Mouse (Mus musculus) CH12.LX (cell line): ENCODE results near the gene Lrrn4cl. TPM values are rescaled to one million over a fixed set of nuclear protein-coding genes. Genes with fewer than 3 reads are reported as not detected.
A peak's percentile ranks its signal among the peaks of the same experiment; 100 is the strongest.

ENCODE experiments used
- DNase-seq: peaks from one replicate; pipeline ENCODE4 v3.0.0-alpha.2; 2013; ENCODE audit errors: extremely low read depth
- H3K27ac ChIP-seq: 2 replicates; pipeline ENCODE4 v1.5.1; 2012; ENCODE audit warnings: low read depth, mild to moderate bottlenecking, control low read depth, moderate library complexity; ENCODE audit not compliant: insufficient read depth
- H3K27me3 ChIP-seq: replicated peaks from 2 replicates; pipeline ENCODE3; 2012; ENCODE audit warnings: inconsistent platforms
- H3K36me3 ChIP-seq, 2 experiments: replicated peaks in 1 of 2; 2 replicates each; pipeline versions ENCODE3 to v1.6.1; 2012; ENCODE audit warnings: inconsistent platforms in 1 of 2, low read length in 1 of 2, mild to moderate bottlenecking in 1 of 2, mixed read lengths in 1 of 2, moderate library complexity in 1 of 2; ENCODE audit not compliant: control insufficient read depth in 1 of 2, insufficient read depth in 1 of 2
- H3K4me1 ChIP-seq, 2 experiments: 2 replicates each; pipeline ENCODE4 v1.6.1; 2012; ENCODE audit warnings: inconsistent platforms in 1 of 2, moderate library complexity in 1 of 2; ENCODE audit not compliant: insufficient read depth in 2 of 2, control insufficient read depth in 1 of 2
- H3K4me2 ChIP-seq: 2 replicates; pipeline ENCODE4 v1.6.1; 2012; ENCODE audit warnings: low read depth, mild to moderate bottlenecking, control low read depth; ENCODE audit not compliant: poor library complexity, insufficient read depth, severe bottlenecking
- H3K4me3 ChIP-seq, 3 experiments: fragments of 150-350 bp in 1 of 3; sonication (generic) in 1 of 3; replicated peaks in 1 of 3; 2 replicates each; pipeline versions ENCODE3 to v1.5.1; 2011 to 2012; ENCODE audit warnings: low read depth in 2 of 3, low read length in 2 of 3, mild to moderate bottlenecking in 2 of 3, moderate library complexity in 2 of 3, control low read depth in 1 of 3, improper control_type of control experiment in 1 of 3, inconsistent platforms in 1 of 3, mixed read lengths in 1 of 3; ENCODE audit not compliant: poor library complexity in 1 of 3
- H3K79me2 ChIP-seq: replicated peaks from 2 replicates; pipeline ENCODE4 v1.6.1; 2012; ENCODE audit warnings: mild to moderate bottlenecking, moderate library complexity; ENCODE audit not compliant: control insufficient read depth, poor library complexity, insufficient read depth, severe bottlenecking; ENCODE audit errors: extremely low read depth
- H3K9ac ChIP-seq: 2 replicates; pipeline ENCODE4 v1.6.1; 2012; ENCODE audit warnings: low read depth, mild to moderate bottlenecking, control low read depth, moderate library complexity; ENCODE audit not compliant: insufficient read depth
- H3K9me3 ChIP-seq: replicated peaks from 2 replicates; pipeline ENCODE3; 2012; ENCODE audit warnings: low read length, inconsistent platforms, mixed read lengths
- BHLHE40 ChIP-seq: IDR thresholded peaks from 2 replicates; pipeline ENCODE4 v1.6.1; 2011; ENCODE audit warnings: mild to moderate bottlenecking, low read depth, low read length, improper control_type of control experiment
- CHD2 ChIP-seq: IDR thresholded peaks from 2 replicates; pipeline ENCODE4 v1.6.1; 2011; ENCODE audit warnings: low read length, improper control_type of control experiment
- E2F4 ChIP-seq: IDR thresholded peaks from 2 replicates; pipeline ENCODE4 v1.6.1; 2011; ENCODE audit warnings: low read depth, low read length, improper control_type of control experiment; ENCODE audit not compliant: insufficient replicate concordance
- ELF1 ChIP-seq: IDR thresholded peaks from 2 replicates; pipeline ENCODE4 v1.6.1; 2014; ENCODE audit warnings: low read depth, mild to moderate bottlenecking, inconsistent platforms, low read length, improper control_type of control experiment
- EP300 ChIP-seq: IDR thresholded peaks from 2 replicates; pipeline ENCODE4 v1.6.1; 2011; ENCODE audit warnings: low read length, improper control_type of control experiment
- ETS1 ChIP-seq: conservative IDR thresholded peaks from 2 replicates; pipeline ENCODE4 v1.6.1; 2012; ENCODE audit warnings: low read depth, mild to moderate bottlenecking, inconsistent platforms, low read length, improper control_type of control experiment, moderate library complexity
- GABPA ChIP-seq: IDR thresholded peaks from 2 replicates; pipeline ENCODE4 v1.6.1; 2012; ENCODE audit warnings: low read depth, low read length, improper control_type of control experiment, inconsistent platforms; ENCODE audit not compliant: insufficient replicate concordance
- HCFC1 ChIP-seq: IDR thresholded peaks from 2 replicates; pipeline ENCODE4 v1.6.1; 2012; ENCODE audit warnings: low read depth, mild to moderate bottlenecking, inconsistent platforms, low read length, improper control_type of control experiment
- IRF4 ChIP-seq: IDR thresholded peaks from 2 replicates; pipeline ENCODE4 v1.6.1; 2014; ENCODE audit warnings: low read depth, mild to moderate bottlenecking, inconsistent platforms, low read length, improper control_type of control experiment
- KAT2A ChIP-seq: IDR thresholded peaks from 2 replicates; pipeline ENCODE4 v1.6.1; 2012; ENCODE audit warnings: low read length, improper control_type of control experiment, inconsistent platforms; ENCODE audit not compliant: insufficient replicate concordance
- MAFK ChIP-seq: IDR thresholded peaks from 2 replicates; pipeline ENCODE4 v1.6.1; 2011; ENCODE audit warnings: low read length, improper control_type of control experiment; ENCODE audit not compliant: insufficient replicate concordance
- MAZ ChIP-seq: IDR thresholded peaks from 2 replicates; pipeline ENCODE4 v1.6.1; 2012; ENCODE audit warnings: low read depth, mild to moderate bottlenecking, inconsistent platforms, low read length, improper control_type of control experiment, moderate library complexity
- MEF2A ChIP-seq: IDR thresholded peaks from 2 replicates; pipeline ENCODE4 v1.6.1; 2014; ENCODE audit warnings: low read depth, mild to moderate bottlenecking, inconsistent platforms, low read length, improper control_type of control experiment, borderline replicate concordance
- MXI1 ChIP-seq: IDR thresholded peaks from 2 replicates; pipeline ENCODE4 v1.6.1; 2011; ENCODE audit warnings: mild to moderate bottlenecking, low read depth, low read length, improper control_type of control experiment
- MYC ChIP-seq: IDR thresholded peaks from 2 replicates; pipeline ENCODE4 v1.6.1; 2011; ENCODE audit warnings: low read depth, mild to moderate bottlenecking, improper control_type of control experiment, low read length
- NELFE ChIP-seq: IDR thresholded peaks from 2 replicates; pipeline ENCODE4 v1.6.1; 2011; ENCODE audit warnings: low read depth, low read length, improper control_type of control experiment
- NRF1 ChIP-seq: IDR thresholded peaks from 2 replicates; pipeline ENCODE4 v1.6.1; 2014; ENCODE audit warnings: low read depth, mild to moderate bottlenecking, inconsistent platforms, low read length, improper control_type of control experiment, moderate library complexity
- PAX5 ChIP-seq: IDR thresholded peaks from 2 replicates; pipeline ENCODE4 v1.6.1; 2012; ENCODE audit warnings: low read length, inconsistent platforms, mixed read lengths
- POLR2A ChIP-seq: IDR thresholded peaks from 2 replicates; pipeline ENCODE4 v1.6.1; 2011; ENCODE audit warnings: low read depth, mild to moderate bottlenecking, improper control_type of control experiment, low read length
- RAD21 ChIP-seq: IDR thresholded peaks from 2 replicates; pipeline ENCODE4 v1.6.1; 2011; ENCODE audit warnings: low read depth, mild to moderate bottlenecking, low read length, improper control_type of control experiment, moderate library complexity
- SIN3A ChIP-seq: IDR thresholded peaks from 2 replicates; pipeline ENCODE4 v1.6.1; 2012; ENCODE audit warnings: low read length, improper control_type of control experiment, inconsistent platforms
- SMC3 ChIP-seq: IDR thresholded peaks from 2 replicates; pipeline ENCODE4 v1.6.1; 2011; ENCODE audit warnings: low read depth, low read length, improper control_type of control experiment
- TCF12 ChIP-seq: IDR thresholded peaks from 2 replicates; pipeline ENCODE4 v1.6.1; 2014; ENCODE audit warnings: low read depth, mild to moderate bottlenecking, inconsistent platforms, low read length, improper control_type of control experiment
- UBTF ChIP-seq: IDR thresholded peaks from 2 replicates; pipeline ENCODE4 v1.6.1; 2012; ENCODE audit warnings: low read depth, mild to moderate bottlenecking, inconsistent platforms, low read length, improper control_type of control experiment, moderate library complexity
- USF1 ChIP-seq: IDR thresholded peaks from 2 replicates; pipeline ENCODE4 v1.6.1; 2014; ENCODE audit warnings: low read depth, mild to moderate bottlenecking, inconsistent platforms, low read length, improper control_type of control experiment
- USF2 ChIP-seq: conservative IDR thresholded peaks from 2 replicates; pipeline ENCODE4 v1.6.1; 2011; ENCODE audit warnings: low read depth, low read length, improper control_type of control experiment
- ZC3H11A ChIP-seq: IDR thresholded peaks from 2 replicates; pipeline ENCODE4 v1.6.1; 2012; ENCODE audit warnings: low read depth, mild to moderate bottlenecking, inconsistent platforms, low read length, improper control_type of control experiment
- ZMIZ1 ChIP-seq: IDR thresholded peaks from 2 replicates; pipeline ENCODE4 v1.6.1; 2012; ENCODE audit warnings: low read depth, mild to moderate bottlenecking, inconsistent platforms, low read length, improper control_type of control experiment
- ZNF384 ChIP-seq: IDR thresholded peaks from 2 replicates; pipeline ENCODE4 v1.6.1; 2012; ENCODE audit warnings: low read depth, low read length, improper control_type of control experiment, inconsistent platforms
- dilution Hi-C: fragments of 300-500 bp; cut with MboI; formaldehyde crosslinking; loops from 2 replicates; pipeline ENCODE4 v1.14.3; 2020; ENCODE audit warnings: low sequenced_read_pairs; ENCODE audit not compliant: extremely low pct_unique_long_range_greater_than_20kb, extremely low pct_ligation_motif_present
- in situ Hi-C: fragments of 300-500 bp; cut with MboI; formaldehyde crosslinking; loops from 3 replicates; pipeline ENCODE4 v1.14.3; 2019; ENCODE audit warnings: low sequenced_read_pairs, low pct_ligation_motif_present, low pct_unique_long_range_greater_than_20kb, mixed read lengths
- polyA plus RNA-seq: library from polyadenylated mRNA; unstranded; fragments of >175 nt; gene quantifications from 2 replicates; pipeline ENCODE4 v1.2.1, GENCODE M21; 2012; ENCODE audit warnings: low read depth; ENCODE audit not compliant: insufficient read length
- total RNA-seq, 2 experiments: library from RNA; depleted of rRNA; stranded (reverse); fragments of 300-350 nt in 1 of 2; fragments of >200 nt in 1 of 2; gene quantifications; 2 replicates each; pipeline ENCODE4 v1.2.3; 2012 to 2014

Gene Lrrn4cl
- total and polyA plus RNA-seq, 3 experiments = 0.17 to 0.41 (median 0.31) TPM

- Histone ChIP-seq H3K4me3 (peak overlapping the region; percentile 73 to 97 (median 87)), H3K79me2 (peaks cover 19% of the 10 kb centered on the region), H3K9me3 (no peaks in the 10 kb centered on the region), H3K36me3 (peaks cover 21 to 31% of the 10 kb centered on the region in 2 experiments), H3K4me1 (peaks cover 2 to 16% of the 10 kb centered on the region in 2 experiments; a peak in 2 of 4 replicates), H3K27ac (no peak overlapping the region), H3K4me2 (peak overlapping the region; percentile 92), H3K9ac (peak overlapping the region; percentile 95), H3K27me3 (no peaks in the 10 kb centered on the region)
- dilution Hi-C loops = no loop called here
- in situ Hi-C loops = no loop called here
- TF ChIP-seq RAD21 = no peak
- no peak for TF ChIP-seq PAX5
- TF ChIP-seq SMC3 = no peak
- TF ChIP-seq POLR2A = no peak
- TF ChIP-seq ETS1 = no peak
- TF ChIP-seq MAFK = no peak
- no peak for TF ChIP-seq USF2
- no peak for TF ChIP-seq MEF2A
- TF ChIP-seq EP300 = no peak
- no peak for TF ChIP-seq MXI1
- TF ChIP-seq NRF1 = no peak
- TF ChIP-seq ZNF384 = no peak
- TF ChIP-seq USF1 = no peak
- TF ChIP-seq ZC3H11A = no peak
- no peak for TF ChIP-seq GABPA
- DNase-seq = no peak
These were observed 20.3 kb downstream of the Lrrn4cl start for GRCm38 (mm10) chr19:8870838-8871237.

DNA sequence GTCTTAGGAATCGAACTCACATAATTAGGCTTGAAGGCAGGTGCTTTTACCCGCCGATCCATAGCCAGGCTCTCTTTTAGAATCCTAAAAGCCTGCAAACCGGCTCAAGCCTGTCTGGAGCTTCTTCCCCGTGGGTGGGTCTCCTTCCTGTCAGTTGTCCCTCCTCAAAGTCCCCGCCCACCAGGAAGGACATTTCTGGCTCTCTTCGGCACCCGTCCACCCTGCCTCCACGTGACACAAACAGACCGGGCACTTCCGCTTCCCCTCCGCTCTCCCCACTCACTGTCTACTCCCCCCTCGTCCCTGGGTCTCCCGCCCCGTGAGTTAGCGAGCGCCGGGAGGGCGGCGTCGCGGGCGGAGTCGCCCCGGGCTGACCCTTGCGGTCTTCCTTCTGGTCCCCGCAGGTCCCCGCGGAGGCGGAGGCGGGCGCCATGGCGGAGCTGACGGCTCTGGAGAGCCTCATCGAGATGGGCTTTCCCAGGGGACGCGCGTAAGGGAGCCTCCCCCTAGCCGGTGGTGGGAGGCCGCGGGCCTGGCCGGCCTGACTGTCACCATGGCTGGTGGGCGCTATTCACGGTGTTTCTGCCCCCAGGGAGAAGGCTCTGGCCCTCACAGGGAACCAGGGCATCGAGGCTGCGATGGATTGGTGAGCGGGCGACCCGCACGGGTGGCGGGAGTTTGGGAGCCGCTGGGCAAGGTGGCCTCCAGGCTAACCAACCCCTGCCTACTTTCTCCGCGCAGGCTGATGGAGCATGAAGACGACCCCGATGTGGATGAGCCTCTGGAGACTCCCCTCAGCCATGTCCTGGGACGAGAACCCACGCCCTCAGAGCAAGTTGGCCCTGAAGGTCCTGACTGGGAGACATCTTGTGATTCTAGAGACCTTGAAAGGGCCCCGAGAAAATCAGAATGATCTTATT is 21.0 kb downstream of the Lrrn4cl start, which contains the start of gene Ubxn1:
TSS of gene Ubxn1 (plus strand) at position 230 of the 920 bp plus-strand sequence.
- peaks cover 19% of the 10 kb centered on the region for H3K79me2 ChIP-seq
- no peaks in the 10 kb centered on the region for H3K9me3 ChIP-seq
- in situ Hi-C loops = no loop called here
- dilution Hi-C loops = no loop called here
- H3K27ac ChIP-seq = peak within 1 kb of the TSS; percentile 52
- H3K4me2 ChIP-seq = peak within 1 kb of the TSS; percentile 92
- H3K4me3 ChIP-seq = peak within 1 kb of the TSS; percentile 84 to 97 (median 87)
- H3K4me1 ChIP-seq = peaks cover 2 to 16% of the 10 kb centered on the region in 2 experiments; a peak in 2 of 4 replicates
- H3K36me3 ChIP-seq = peaks cover 21 to 36% of the 10 kb centered on the region in 2 experiments
- peak within 1 kb of the TSS; percentile 95 for H3K9ac ChIP-seq
- DNase-seq = peak; percentile 98
- no peaks in the 10 kb centered on the region for H3K27me3 ChIP-seq
- TF ChIP-seq E2F4 = no peak
- TF ChIP-seq PAX5 = no peak
- TF ChIP-seq USF2 = peak; percentile 98
- peak; percentile 100 for TF ChIP-seq USF1
- TF ChIP-seq UBTF = no peak
- TF ChIP-seq MXI1 = peak; percentile 83; the same call in 1 of the 2 replicates
- peak; percentile 99 for TF ChIP-seq SIN3A
- TF ChIP-seq CHD2 = no peak
- peak; percentile 88 for TF ChIP-seq BHLHE40
- TF ChIP-seq ZNF384 = no peak
- TF ChIP-seq HCFC1 = peak; percentile 97
- peak; percentile 92; the same call in 1 of the 2 replicates for TF ChIP-seq KAT2A
- TF ChIP-seq IRF4 = peak; percentile 72; the same call in 1 of the 2 replicates
- peak; percentile 66; the same call in 1 of the 2 replicates for TF ChIP-seq TCF12
- peak; percentile 36; the same call in 1 of the 2 replicates for TF ChIP-seq MEF2A
- peak; percentile 99 for TF ChIP-seq ELF1
- 0 out of 2 replicates have a peak, but pooled peaks have one; percentile 22 for TF ChIP-seq ZMIZ1
- TF ChIP-seq NELFE = peak; percentile 69; the same call in 1 of the 2 replicates
- peak; percentile 70 for TF ChIP-seq POLR2A
- peak; percentile 96 for TF ChIP-seq MAZ
- peak; percentile 48; the same call in 1 of the 2 replicates for TF ChIP-seq MYC
